Mouse (Mus musculus) CH12.LX (cell line): Measurements from ENCODE around the gene Phkg1. TPM values are rescaled to one million over a fixed set of nuclear protein-coding genes. Genes with fewer than 3 reads are reported as not detected.
A peak's percentile ranks its signal among the peaks of the same experiment; 100 is the strongest.

Source experiments
- DNase-seq: peaks from one replicate; pipeline ENCODE4 v3.0.0-alpha.2; 2013; ENCODE audit errors: extremely low read depth
- H3K27ac ChIP-seq: 2 replicates; pipeline ENCODE4 v1.5.1; 2012; ENCODE audit warnings: low read depth, mild to moderate bottlenecking, control low read depth, moderate library complexity; ENCODE audit not compliant: insufficient read depth
- H3K27me3 ChIP-seq: replicated peaks from 2 replicates; pipeline ENCODE3; 2012; ENCODE audit warnings: inconsistent platforms
- H3K36me3 ChIP-seq, 2 experiments: replicated peaks in 1 of 2; 2 replicates each; pipeline versions ENCODE3 to v1.6.1; 2012; ENCODE audit warnings: inconsistent platforms in 1 of 2, low read length in 1 of 2, mild to moderate bottlenecking in 1 of 2, mixed read lengths in 1 of 2, moderate library complexity in 1 of 2; ENCODE audit not compliant: control insufficient read depth in 1 of 2, insufficient read depth in 1 of 2
- H3K4me1 ChIP-seq, 2 experiments: 2 replicates each; pipeline ENCODE4 v1.6.1; 2012; ENCODE audit warnings: inconsistent platforms in 1 of 2, moderate library complexity in 1 of 2; ENCODE audit not compliant: insufficient read depth in 2 of 2, control insufficient read depth in 1 of 2
- H3K4me2 ChIP-seq: 2 replicates; pipeline ENCODE4 v1.6.1; 2012; ENCODE audit warnings: low read depth, mild to moderate bottlenecking, control low read depth; ENCODE audit not compliant: poor library complexity, insufficient read depth, severe bottlenecking
- H3K4me3 ChIP-seq, 3 experiments: fragments of 150-350 bp in 1 of 3; sonication (generic) in 1 of 3; replicated peaks in 1 of 3; 2 replicates each; pipeline versions ENCODE3 to v1.5.1; 2011 to 2012; ENCODE audit warnings: low read depth in 2 of 3, low read length in 2 of 3, mild to moderate bottlenecking in 2 of 3, moderate library complexity in 2 of 3, control low read depth in 1 of 3, improper control_type of control experiment in 1 of 3, inconsistent platforms in 1 of 3, mixed read lengths in 1 of 3; ENCODE audit not compliant: poor library complexity in 1 of 3
- H3K79me2 ChIP-seq: replicated peaks from 2 replicates; pipeline ENCODE4 v1.6.1; 2012; ENCODE audit warnings: mild to moderate bottlenecking, moderate library complexity; ENCODE audit not compliant: control insufficient read depth, poor library complexity, insufficient read depth, severe bottlenecking; ENCODE audit errors: extremely low read depth
- H3K9ac ChIP-seq: 2 replicates; pipeline ENCODE4 v1.6.1; 2012; ENCODE audit warnings: low read depth, mild to moderate bottlenecking, control low read depth, moderate library complexity; ENCODE audit not compliant: insufficient read depth
- H3K9me3 ChIP-seq: replicated peaks from 2 replicates; pipeline ENCODE3; 2012; ENCODE audit warnings: low read length, inconsistent platforms, mixed read lengths
- BHLHE40 ChIP-seq: IDR thresholded peaks from 2 replicates; pipeline ENCODE4 v1.6.1; 2011; ENCODE audit warnings: mild to moderate bottlenecking, low read depth, low read length, improper control_type of control experiment
- CHD1 ChIP-seq: IDR thresholded peaks from 2 replicates; pipeline ENCODE4 v1.6.1; 2012; ENCODE audit warnings: low read depth, low read length, improper control_type of control experiment, inconsistent platforms
- CTCF ChIP-seq, 2 experiments: IDR thresholded peaks in 1 of 2; conservative IDR thresholded peaks in 1 of 2; 2 replicates each; pipeline ENCODE4 v1.5.1; 2011 to 2012; ENCODE audit warnings: low read depth in 2 of 2, low read length in 2 of 2, improper control_type of control experiment in 1 of 2, inconsistent platforms in 1 of 2, mild to moderate bottlenecking in 1 of 2, moderate library complexity in 1 of 2
- E2F4 ChIP-seq: IDR thresholded peaks from 2 replicates; pipeline ENCODE4 v1.6.1; 2011; ENCODE audit warnings: low read depth, low read length, improper control_type of control experiment; ENCODE audit not compliant: insufficient replicate concordance
- ELF1 ChIP-seq: IDR thresholded peaks from 2 replicates; pipeline ENCODE4 v1.6.1; 2014; ENCODE audit warnings: low read depth, mild to moderate bottlenecking, inconsistent platforms, low read length, improper control_type of control experiment
- HCFC1 ChIP-seq: IDR thresholded peaks from 2 replicates; pipeline ENCODE4 v1.6.1; 2012; ENCODE audit warnings: low read depth, mild to moderate bottlenecking, inconsistent platforms, low read length, improper control_type of control experiment
- JUN ChIP-seq: IDR thresholded peaks from 2 replicates; pipeline ENCODE4 v1.6.1; 2011; ENCODE audit warnings: low read depth, mild to moderate bottlenecking, low read length, improper control_type of control experiment, moderate library complexity; ENCODE audit not compliant: insufficient read depth
- MAZ ChIP-seq: IDR thresholded peaks from 2 replicates; pipeline ENCODE4 v1.6.1; 2012; ENCODE audit warnings: low read depth, mild to moderate bottlenecking, inconsistent platforms, low read length, improper control_type of control experiment, moderate library complexity
- MYC ChIP-seq: IDR thresholded peaks from 2 replicates; pipeline ENCODE4 v1.6.1; 2011; ENCODE audit warnings: low read depth, mild to moderate bottlenecking, improper control_type of control experiment, low read length
- PAX5 ChIP-seq: IDR thresholded peaks from 2 replicates; pipeline ENCODE4 v1.6.1; 2012; ENCODE audit warnings: low read length, inconsistent platforms, mixed read lengths
- POLR2AphosphoS2 ChIP-seq: IDR thresholded peaks from 2 replicates; pipeline ENCODE4 v1.6.1; 2011; ENCODE audit warnings: low read depth, low read length, improper control_type of control experiment
- RAD21 ChIP-seq: IDR thresholded peaks from 2 replicates; pipeline ENCODE4 v1.6.1; 2011; ENCODE audit warnings: low read depth, mild to moderate bottlenecking, low read length, improper control_type of control experiment, moderate library complexity
- RCOR1 ChIP-seq: conservative IDR thresholded peaks from 2 replicates; pipeline ENCODE4 v1.6.1; 2012; ENCODE audit warnings: low read depth, mild to moderate bottlenecking, inconsistent platforms, low read length, improper control_type of control experiment
- SMC3 ChIP-seq: IDR thresholded peaks from 2 replicates; pipeline ENCODE4 v1.6.1; 2011; ENCODE audit warnings: low read depth, low read length, improper control_type of control experiment
- ZKSCAN1 ChIP-seq: IDR thresholded peaks from 2 replicates; pipeline ENCODE4 v1.6.1; 2012; ENCODE audit warnings: low read depth, inconsistent platforms, low read length, improper control_type of control experiment, borderline replicate concordance
- dilution Hi-C: fragments of 300-500 bp; cut with MboI; formaldehyde crosslinking; loops from 2 replicates; pipeline ENCODE4 v1.14.3; 2020; ENCODE audit warnings: low sequenced_read_pairs; ENCODE audit not compliant: extremely low pct_unique_long_range_greater_than_20kb, extremely low pct_ligation_motif_present
- in situ Hi-C: fragments of 300-500 bp; cut with MboI; formaldehyde crosslinking; loops from 3 replicates; pipeline ENCODE4 v1.14.3; 2019; ENCODE audit warnings: low sequenced_read_pairs, low pct_ligation_motif_present, low pct_unique_long_range_greater_than_20kb, mixed read lengths
- polyA plus RNA-seq: library from polyadenylated mRNA; unstranded; fragments of >175 nt; gene quantifications from 2 replicates; pipeline ENCODE4 v1.2.1, GENCODE M21; 2012; ENCODE audit warnings: low read depth; ENCODE audit not compliant: insufficient read length
- total RNA-seq, 2 experiments: library from RNA; depleted of rRNA; stranded (reverse); fragments of 300-350 nt in 1 of 2; fragments of >200 nt in 1 of 2; gene quantifications; 2 replicates each; pipeline ENCODE4 v1.2.3; 2012 to 2014

Gene Phkg1
- total and polyA plus RNA-seq, 3 experiments = 0.21 to 0.61 (median 0.23) TPM

GRCm38 (mm10) chr5:129914024-129914423 is 15.7 kb upstream of the Phkg1 start:
- dilution Hi-C loops = no loop called here

GRCm38 (mm10) chr5:129909591-129909990 is 11.2 kb upstream of the Phkg1 start:
- Histone ChIP-seq H3K4me2 (peak overlapping the region; percentile 76), H3K4me3 (no peak overlapping the region), H3K27me3 (peaks cover 20% of the 10 kb centered on the region), H3K9me3 (no peaks in the 10 kb centered on the region), H3K79me2 (no peaks in the 10 kb centered on the region), H3K27ac (no peak overlapping the region)
- in situ Hi-C loops = no loop called here
- dilution Hi-C loops = no loop called here
- TF ChIP-seq POLR2AphosphoS2 = no peak
- TF ChIP-seq CTCF (conservative IDR thresholded peaks at IDR 0.05 in 1 of 2, IDR thresholded peaks at IDR 0.05 in 1 of 2; ENCODE audit: low read depth in 2 of 2, low read length in 2 of 2) = no peak
- TF ChIP-seq RCOR1 = no peak
- TF ChIP-seq HCFC1 = no peak
- TF ChIP-seq ELF1 = no peak
- no peak for TF ChIP-seq BHLHE40
- no peak for TF ChIP-seq E2F4
- no peak for TF ChIP-seq PAX5
- no peak for TF ChIP-seq MAZ
- TF ChIP-seq, all 38 proteins: peak for 0
- H3K4me1 ChIP-seq = peaks cover 2 to 16% of the 10 kb centered on the region in 2 experiments
- H3K36me3 ChIP-seq = no peaks in the 10 kb centered on the region
- no peak for DNase-seq
- no peak overlapping the region for H3K9ac ChIP-seq

More at GRCm38 (mm10) chr5:129914024-129914423, 15.7 kb upstream of the Phkg1 start:
- peak; percentile 51 for DNase-seq
- Histone ChIP-seq H3K9ac (no peak overlapping the region), H3K9me3 (no peaks in the 10 kb centered on the region), H3K4me1 (peaks cover 2 to 6% of the 10 kb centered on the region in 2 experiments; a peak in 3 of 4 replicates), H3K36me3 (no peaks in the 10 kb centered on the region), H3K4me2 (no peak overlapping the region), H3K4me3 (no peak overlapping the region), H3K27ac (no peak overlapping the region), H3K79me2 (no peaks in the 10 kb centered on the region), H3K27me3 (peaks cover 16% of the 10 kb centered on the region)
- TF ChIP-seq CTCF (conservative IDR thresholded peaks at IDR 0.05 in 1 of 2, IDR thresholded peaks at IDR 0.05 in 1 of 2; ENCODE audit: low read depth in 2 of 2, low read length in 2 of 2) = peak; percentile 56 to 72
- peak; percentile 61 for TF ChIP-seq RAD21
- TF ChIP-seq MYC = peak; percentile 63; the same call in 1 of the 2 replicates
- TF ChIP-seq CHD1 = no peak
- TF ChIP-seq JUN = no peak
- peak; percentile 51 for TF ChIP-seq SMC3
- no peak for TF ChIP-seq ZKSCAN1
- in situ Hi-C loops = no loop called here
